Mouse (Mus musculus): ENCODE results near the gene Cpeb2.

Cpeb2 gene

DNA sequence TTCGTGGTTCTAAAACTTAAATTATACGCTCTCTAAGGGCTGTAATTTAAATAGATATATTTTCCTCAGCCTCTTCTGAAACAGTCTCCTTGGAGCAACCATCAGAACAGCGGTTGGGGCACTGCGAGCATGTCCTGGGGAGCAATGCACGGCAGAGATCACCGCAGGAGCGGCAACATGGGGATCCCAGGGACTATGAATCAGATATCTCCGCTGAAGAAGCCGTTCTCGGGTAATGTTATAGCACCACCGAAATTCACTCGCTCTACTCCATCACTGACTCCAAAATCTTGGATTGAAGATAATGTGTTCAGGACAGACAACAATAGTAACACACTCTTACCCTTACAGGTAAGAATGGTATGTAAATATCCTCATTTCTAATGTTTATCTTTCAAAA, 4.3 kb downstream of the Cpeb2 start:
- no peak for DNase-seq (ENCODE audit: low read depth, low spot score)

DNA sequence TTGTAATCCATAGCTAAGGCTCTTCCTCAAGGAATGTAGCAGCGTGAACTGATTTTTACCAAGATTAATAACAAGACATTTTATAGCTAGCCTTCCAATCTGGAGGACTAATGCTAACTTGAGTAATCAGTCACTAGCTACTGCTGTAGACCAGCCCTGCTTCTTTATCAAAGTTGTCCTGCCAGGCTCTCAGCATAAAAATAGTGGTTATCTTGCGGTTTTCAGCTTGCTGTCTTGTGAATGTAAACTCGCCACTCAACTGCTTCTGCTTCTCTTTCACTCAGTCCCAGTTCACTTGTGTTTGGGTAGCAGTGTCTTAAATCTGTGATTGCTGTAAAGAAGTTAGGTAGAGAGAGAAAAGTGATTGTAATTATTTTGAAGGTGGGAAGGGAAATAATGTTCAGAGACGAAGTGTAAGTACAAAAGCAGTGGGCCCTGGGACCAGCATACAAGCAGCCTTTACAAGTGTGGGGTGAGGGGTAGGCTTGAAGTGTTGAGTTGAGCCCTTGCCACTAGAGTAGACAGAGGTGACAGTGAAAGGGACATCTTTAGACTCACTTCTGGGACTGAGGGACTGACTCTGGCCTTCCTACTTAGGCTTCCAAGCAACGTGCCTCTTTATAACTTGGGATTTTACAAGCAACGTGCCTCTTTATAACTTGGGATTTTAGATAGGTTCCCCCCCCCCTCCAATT, 6.3 kb downstream of the Cpeb2 start:
- DNase-seq (ENCODE audit: low read depth, low spot score): no peak

DNA sequence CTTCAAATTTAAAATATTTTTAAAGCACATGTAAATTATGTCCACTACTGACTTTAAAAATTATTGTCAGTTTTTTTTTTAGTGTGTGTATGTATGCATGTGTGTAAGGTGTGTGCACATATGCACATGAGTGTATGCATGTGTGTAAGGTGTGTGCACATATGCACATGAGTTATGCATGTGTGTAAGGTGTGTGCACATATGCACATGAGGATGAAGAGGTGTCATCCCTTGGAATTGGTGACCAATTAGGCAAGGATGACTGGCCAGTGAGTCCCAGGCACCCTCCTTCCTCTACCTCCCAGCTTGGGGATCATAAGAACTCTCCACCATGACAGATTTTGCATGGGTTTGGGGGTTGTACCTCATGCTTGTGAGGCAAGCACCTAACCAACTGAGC, 7.8 kb downstream of the Cpeb2 start:
- no peak for DNase-seq (ENCODE audit: low read depth, low spot score)

DNA sequence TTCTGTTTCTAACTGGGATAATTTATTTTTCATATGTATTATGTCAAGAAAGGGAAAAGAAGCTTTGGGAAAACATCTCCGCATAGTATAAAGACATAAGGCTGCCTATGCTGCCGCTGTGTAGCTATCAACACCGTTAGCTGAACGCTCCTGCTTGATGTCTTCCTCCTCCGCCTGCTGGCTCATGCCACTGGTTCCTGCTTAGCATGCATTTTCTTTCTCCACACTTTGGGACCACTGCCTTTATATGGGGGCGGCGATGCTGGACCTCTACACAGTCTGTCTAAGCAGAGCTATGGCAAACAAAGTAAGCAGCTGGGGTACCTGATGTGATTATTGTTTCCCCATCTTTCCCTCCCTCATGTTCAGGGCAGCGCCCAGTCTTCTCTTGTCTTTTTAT, 13.3 kb downstream of the Cpeb2 start:
- DNase-seq (ENCODE audit: low read depth, low spot score): no peak

DNA sequence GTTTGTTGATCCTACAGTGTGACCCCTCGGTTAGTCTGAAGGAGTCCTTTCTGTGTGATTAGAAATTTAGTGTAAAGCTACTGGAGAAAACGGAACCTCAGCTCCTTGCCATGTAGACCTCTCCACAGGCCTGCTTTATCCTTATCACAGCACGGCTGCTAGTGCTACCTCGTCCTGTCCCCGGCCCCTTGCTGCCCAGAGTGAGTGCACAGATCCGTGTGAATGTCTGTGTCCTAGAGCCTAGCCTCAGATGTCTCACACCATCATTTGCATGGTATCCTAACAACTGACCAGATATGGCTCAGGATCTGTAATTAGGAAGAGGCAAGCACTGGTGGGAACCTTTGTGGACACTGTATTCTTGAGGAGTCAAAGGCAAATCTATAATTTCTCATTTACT, 14.0 kb downstream of the Cpeb2 start:
- DNase-seq (ENCODE audit: low read depth, low spot score): no peak

DNA sequence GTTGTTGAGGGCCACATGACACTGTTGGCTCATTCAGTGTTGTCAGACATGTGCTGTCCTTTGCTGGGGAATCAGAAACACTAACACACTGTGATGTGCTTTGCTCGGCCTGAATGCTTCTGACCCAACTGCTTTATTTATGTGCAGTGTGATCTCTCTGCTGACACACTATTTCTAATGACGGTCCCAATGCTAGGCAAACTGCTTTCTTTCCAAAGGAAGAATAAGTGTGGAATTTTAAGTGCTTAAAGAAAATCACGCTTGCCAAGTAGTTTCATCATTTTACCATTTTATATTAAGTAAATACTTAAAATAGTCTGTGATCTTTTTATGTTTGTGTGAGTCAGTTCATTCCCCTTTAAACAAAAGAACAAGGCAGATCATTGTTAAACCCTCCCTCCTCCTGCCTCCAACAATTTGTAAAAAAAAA, 15.0 kb downstream of the Cpeb2 start:
- peak; percentile 29 for DNase-seq (ENCODE audit: low read depth, low spot score)

DNA sequence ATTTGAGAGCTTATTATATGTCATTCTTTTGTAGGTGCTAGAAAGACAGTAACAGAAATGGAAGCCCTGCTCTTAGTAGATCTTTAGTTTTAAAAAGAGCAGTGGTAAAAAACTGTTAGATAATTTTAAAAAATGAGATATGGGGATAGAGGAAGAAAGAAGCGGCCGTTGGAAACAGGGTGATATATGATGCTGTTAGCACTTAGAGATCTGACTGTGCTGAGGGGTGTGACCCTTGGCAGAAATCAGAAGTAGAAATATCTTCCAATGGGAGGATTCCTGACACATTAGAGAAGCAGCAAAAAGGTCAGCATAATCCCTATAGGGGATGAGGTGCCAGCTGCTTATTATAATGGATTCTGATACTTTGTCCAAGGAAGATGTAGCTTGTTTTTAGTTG, 24.5 kb downstream of the Cpeb2 start:
- DNase-seq (ENCODE audit: low read depth, low spot score): no peak

DNA sequence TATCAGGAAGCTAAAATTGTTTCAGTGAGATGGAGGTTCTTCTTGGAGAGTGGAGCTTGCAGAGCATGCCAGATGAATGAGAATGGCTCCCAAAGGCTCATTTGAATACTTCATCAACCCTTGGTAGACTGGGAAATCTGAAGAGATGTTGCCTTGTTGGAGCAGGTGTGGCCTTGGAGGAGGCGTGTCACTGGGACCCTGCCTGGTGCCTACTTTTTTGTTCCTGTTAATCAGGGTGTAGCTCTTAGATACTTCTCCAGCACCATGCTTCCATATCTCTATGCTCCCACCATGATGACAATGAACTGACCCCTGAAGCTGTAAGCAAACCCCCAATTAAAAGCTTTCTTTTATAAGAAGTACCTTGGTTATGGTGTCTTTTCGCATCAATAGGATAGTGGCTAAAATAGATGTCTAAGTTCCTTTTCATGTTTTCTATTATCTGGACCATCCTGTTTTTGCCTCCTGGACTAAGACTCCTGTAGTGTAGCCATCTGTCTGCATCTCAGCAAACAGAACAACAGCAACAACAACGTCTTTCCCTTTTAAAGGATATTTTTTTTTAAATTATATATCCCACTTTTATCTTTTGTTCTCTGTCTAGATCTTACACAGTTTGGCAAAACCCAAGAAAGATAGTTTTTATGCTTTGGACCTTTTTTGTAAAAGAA, 25.6 kb downstream of the Cpeb2 start:
- DNase-seq (ENCODE audit: low read depth, low spot score): no peak

DNA sequence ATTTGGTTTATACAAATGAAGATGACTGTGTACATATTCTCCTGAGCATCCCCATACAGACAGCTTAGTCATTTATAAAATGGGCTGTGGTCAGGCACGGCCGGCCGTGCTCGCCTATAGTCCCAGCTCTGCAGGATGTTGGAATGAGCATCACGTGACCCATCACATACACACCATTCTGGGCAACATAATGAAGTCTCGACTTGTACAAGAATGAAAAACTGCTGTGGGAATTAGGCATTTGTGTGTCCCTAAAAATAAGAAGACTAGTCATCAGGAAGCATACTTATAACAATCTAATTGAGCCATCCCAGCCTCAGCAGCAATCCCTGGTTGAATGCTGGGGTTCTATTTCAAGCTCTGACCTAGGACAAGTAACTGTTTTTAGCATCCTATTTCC, 28.8 kb downstream of the Cpeb2 start:
- DNase-seq (ENCODE audit: low read depth, low spot score): no peak

DNA sequence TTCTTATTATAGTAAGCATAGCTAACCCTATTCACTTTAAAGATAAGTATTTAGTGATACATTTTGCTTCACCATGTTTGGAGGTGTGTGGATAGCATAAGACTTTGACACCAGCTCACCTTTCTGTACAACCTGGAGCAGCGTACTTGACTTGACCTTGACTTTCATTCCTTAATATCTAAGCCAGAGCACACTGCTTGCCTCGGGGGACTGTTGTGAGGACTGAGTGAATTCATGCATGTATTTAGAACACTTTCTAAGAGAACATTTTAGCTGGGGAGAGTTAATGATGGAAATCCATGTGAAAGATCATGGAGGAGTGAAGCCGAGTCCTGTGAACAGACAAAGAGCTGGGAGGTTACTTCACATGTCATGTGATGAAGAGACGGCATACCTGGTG, 31.0 kb downstream of the Cpeb2 start:
- DNase-seq (ENCODE audit: low read depth, low spot score): no peak

DNA sequence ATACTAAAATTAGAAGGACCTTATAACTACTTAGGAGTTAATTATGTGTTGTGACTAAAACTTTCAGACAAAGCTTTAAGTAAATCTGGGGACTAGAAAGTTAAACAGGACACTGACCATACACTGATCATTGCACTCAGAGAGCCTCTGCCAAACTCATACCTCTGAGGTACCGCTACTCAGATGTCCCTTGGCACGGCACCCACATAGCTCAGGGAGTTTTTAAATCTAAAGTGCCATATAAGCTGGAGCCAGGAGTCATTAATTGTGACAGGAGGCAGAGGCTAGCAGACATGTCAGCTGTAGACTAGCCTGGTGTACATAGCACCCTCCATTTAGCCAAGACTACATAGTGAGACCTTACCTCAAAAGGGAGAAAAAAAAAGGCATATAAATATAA, 31.7 kb downstream of the Cpeb2 start:
- DNase-seq (ENCODE audit: low read depth, low spot score): no peak

DNA sequence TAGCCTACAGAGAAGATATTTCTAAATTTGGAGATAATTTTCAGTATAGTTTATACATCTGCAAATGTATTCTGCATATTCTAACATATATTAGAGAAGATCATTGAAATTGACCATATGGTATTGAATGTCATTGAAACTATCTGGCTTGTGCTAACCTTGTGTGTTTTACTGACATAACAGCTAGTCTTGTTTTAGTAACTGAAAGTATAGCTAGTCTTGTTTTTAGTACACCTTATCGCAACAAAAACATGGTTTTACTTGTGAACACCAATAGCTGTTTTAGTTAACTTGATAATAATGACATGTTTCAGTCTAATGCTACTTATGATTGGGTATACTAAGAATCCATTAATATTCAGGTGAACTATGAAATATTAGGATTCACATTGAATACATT, 45.0 kb downstream of the Cpeb2 start:
- no peak for DNase-seq (ENCODE audit: low read depth, low spot score)

DNA sequence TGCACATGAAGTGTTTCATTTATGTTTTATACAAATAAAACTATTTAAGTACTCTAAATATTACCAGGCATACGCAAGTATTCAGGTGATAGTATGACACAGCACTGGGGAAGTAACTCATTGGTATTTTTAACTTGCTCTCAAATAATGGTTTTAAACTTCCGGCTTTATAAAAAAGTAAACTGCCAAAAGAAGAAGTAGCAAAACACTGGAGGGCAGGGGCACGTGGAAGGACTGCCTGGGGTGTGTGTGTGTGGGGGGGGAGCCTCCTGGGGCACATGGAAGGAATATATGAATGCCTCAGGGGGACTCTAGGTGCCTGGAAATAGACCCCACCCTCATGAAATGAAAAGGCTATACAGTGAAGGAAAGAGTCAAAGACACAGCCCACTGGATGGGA, 46.8 kb downstream of the Cpeb2 start:
- DNase-seq (ENCODE audit: low read depth, low spot score): no peak

DNA sequence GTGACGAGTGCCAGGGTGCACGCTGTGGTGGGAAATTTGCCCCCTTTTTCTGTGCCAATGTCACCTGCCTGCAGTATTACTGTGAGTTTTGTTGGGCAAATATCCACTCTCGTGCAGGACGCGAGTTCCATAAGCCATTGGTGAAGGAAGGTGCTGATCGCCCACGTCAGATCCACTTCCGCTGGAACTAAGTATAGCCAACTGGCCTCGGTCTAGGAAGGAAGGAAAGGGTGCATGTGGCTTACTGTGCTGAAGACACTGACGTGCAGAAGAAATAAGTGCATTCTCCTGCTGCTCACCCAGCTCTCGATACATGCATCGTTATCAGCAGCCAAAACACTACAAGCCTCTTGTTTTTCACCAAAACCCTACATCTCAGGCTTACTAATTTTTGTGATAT, 52.8 kb downstream of the Cpeb2 start:
- DNase-seq (ENCODE audit: low read depth, low spot score): no peak

DNA sequence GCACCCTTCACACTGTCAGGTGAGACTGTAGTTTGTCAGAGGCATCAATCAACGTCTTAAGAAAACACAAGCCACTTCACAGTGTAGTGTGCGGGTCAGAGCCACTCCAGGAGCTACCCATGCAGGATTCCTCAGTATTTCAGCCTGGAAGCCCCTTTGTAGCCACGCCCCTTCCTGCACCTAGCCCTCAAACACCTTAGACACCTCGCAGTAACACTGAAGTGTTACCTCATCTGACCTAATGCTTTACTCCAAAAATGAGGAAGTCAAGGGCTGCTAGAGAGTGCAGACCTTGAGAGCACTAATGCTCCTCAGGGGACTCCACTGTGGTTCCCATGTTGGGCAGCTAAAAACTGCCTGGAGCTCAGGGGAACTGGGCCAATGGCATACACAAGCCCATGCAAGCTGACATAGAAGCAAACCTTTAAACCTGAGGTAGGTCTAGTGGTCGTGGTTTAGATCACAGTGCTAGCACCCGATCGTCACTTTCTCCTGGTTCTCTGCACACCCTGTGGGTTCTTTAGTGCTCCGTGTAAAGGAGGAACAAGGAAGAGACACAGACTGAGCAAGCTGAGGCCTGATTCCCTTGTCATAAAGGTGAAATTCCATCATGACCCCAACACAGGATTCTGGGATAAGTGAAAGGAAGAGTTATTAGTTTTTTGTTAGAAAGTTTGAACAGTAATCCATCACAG, 56.9 kb downstream of the Cpeb2 start:
- DNase-seq (ENCODE audit: low read depth, low spot score): no peak

DNA sequence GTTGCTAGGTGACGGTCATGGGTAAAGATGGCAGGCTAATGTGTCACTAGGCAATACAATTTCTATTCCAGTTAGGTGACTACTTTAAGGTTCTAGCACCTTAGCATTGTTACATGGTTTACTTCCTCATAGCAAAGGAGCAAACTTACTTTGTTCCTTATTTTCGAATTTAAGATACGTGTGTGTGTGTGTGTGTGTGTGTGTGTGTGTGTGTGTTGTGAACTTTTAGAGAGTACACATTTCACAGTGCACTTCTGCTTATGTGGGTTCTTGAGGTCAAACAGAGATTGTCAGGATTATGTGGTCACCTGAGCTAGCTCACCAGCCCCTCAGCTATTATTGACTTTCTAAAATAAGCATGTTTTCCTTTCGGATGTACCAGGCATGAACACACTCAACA, 60.2 kb downstream of the Cpeb2 start:
- DNase-seq (ENCODE audit: low read depth, low spot score): no peak

DNA sequence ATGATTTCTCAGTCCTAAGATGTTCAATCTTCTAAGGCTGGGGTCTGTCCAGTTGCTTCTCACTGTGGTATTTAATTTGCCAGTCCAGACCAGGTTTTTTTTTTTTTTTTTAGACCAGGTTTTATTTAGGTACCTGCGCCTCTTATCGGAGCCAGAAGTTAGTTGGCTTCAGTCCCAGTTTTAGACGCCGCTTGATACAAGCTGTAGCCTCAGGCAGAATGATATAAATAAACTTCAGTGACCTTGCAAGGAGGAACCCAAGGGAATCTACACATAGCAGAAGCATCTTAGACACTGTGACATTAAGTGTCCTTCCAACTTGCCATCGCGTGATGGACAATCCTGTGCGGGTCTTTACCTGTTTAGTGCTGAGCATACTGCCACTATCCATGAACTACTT, 64.5 kb downstream of the Cpeb2 start:
- DNase-seq (ENCODE audit: low read depth, low spot score): no peak

DNA sequence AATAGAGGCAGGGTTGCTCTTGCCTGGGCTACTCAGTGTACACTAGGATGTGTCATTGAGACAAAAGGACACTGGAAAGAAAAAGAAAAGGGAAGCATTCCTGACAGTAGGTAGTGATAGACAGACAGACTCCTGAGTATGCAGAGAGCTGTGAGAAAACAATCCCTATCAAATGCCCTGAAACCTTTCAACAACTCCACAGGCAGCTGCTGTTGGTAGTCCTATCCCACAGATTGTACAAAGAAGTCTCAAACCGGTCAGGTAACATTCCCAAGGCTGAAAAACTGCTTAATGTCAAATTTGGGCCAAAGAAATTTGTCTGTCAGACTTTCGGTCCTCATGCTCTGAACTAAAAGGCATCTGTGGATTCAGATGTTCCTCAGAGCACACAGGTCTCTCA, 66.0 kb downstream of the Cpeb2 start:
- DNase-seq (ENCODE audit: low read depth, low spot score): no peak

DNA sequence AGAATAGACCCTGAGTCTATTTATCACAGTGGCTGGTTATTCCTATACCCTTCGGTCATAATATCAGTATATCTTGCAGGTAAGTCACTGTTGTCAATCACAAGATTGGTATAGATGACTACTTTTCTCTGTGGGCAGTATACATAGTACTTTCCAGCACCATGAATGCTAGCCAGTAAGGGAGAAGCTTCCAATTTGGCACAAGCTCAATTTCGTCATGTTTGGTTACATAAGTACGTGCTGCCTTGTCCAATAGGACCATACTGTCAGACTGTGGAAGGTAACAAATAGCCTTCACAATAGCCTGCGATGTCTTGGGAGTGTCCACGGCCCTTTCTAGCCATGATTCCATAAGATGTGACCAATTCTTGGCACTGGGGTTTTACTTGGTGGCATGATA, 67.1 kb downstream of the Cpeb2 start:
- no peak for DNase-seq (ENCODE audit: low read depth, low spot score)

DNA sequence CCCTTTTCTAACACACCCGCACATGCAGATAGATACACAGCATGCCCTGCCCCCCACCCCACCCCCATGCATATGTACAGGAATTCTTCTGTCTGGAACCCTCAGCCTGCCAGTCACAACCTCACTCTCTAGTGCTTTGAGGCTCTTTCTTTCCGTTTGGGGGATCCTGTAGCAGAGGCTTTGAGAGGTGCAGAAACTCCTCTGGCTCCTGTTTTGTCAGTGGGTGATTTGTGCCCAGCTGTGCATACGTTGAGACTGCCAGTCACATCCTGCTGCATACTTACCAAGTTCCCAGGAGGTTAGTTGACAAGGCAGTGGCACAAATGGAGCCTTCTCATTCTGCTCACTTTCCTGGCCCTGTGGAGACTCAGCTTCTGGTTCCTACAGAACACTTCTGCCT, 68.0 kb downstream of the Cpeb2 start:
- no peak for DNase-seq (ENCODE audit: low read depth, low spot score)

DNA sequence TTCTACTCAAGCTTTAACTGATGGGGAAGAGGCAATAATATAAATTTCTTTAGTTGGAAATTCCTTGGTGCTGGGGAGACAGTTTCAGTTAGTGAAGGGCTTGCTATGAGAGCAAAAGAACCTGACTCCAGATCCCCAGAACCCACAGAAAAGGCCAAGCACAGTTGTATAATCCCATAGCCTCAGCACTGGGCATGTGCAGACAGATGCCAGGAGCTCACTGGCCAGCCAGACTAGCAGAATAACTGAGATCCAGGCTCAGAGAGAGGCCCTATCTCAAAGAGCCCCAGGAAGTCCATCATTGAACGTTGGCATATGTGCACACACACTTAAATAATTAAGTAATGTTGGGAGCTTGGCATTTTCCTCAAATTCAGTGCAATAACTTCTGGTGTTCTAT, 70.5 kb downstream of the Cpeb2 start:
- no peak for DNase-seq (ENCODE audit: low read depth, low spot score)

DNA sequence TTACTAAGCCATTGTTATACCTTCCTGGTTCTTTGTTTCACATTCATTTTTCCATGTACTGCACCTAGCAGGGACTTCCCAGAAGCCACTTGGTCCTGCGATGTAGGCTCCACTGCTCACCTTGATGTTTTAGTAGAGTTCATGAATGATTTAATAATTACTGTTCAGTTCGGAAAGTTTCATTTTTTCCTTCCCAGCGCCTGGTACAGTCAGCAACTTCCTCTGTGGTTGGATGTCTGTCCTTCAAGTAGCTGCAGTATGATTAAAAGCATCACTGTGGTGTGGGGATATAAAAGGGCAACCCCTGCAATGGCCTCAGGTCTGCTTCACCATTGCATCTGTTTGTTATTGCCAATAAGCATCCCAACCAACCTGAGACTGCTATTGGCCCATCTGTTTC, 72.5 kb downstream of the Cpeb2 start:
- no peak for DNase-seq (ENCODE audit: low read depth, low spot score)

DNA sequence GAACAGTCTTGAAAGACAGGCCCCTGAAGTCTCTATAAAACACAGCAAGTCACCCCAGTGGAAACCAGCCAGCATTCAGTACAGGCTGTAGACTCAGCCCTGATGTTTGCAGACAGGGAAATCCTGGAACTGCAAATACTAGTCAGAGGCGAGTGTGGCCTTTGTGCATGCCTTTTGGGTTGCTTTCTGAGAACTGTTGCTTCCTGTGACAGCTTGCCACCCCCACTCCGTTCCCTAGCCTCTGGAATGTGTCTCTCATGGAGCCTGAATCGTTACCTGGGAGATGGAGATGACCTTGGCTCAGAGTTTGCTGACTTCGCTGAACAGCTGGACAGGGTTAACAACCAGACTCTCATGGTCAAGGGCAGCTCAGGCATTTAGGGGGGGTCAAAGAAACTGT, 77.0 kb downstream of the Cpeb2 start:
- peak; percentile 26 for DNase-seq (ENCODE audit: low read depth, low spot score)
